Mouse (Mus musculus): ENCODE measurements at regions not wholly inside any gene's neighbourhood (a gene's known extent, or its start where the extent isn't known, plus 50 kb on each side); places are given as distances from the start of the nearest gene placed in this dataset.

DNA sequence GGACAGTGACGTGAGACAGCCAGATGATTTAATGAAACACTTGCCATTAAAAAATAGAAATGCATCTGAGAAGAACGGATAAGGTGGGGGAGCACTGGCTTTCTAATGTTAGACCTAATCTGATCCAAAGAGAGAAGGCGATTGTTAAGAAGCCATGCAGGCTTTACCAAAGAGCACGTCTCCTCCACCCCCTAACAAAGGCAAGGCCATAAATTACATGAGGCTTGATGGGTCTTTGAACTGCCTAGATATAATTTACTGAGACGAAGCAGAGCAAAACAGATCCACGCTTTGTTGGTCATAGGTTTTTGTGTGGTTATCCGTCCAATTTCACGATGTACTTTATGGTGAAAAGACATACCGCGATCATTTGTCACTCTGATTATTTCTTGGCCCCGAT lies 84.4 kb downstream of the Tspan8 start:
- DNase-seq, result no peak

DNA sequence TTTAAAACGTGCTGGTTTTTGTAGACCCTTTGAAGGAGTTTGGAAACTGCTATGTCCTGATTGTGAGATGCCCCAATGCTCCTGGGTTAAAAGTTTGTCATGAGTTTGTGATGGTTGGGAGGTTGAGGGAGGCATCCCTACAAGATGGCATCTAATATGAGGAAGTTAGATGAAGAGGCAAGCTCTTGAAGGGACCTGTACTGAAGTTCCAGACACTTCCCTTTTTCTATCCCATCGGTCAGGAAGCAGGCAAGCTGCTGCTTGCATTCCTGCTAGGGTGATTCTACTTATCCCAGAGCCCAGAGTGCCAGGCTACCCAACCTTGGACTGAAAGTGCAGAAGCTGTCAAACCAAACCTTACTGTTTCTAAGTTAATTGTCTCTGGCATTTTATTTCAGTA lies 86.4 kb downstream of the Tspan8 start:
- DNase-seq, result no peak

DNA sequence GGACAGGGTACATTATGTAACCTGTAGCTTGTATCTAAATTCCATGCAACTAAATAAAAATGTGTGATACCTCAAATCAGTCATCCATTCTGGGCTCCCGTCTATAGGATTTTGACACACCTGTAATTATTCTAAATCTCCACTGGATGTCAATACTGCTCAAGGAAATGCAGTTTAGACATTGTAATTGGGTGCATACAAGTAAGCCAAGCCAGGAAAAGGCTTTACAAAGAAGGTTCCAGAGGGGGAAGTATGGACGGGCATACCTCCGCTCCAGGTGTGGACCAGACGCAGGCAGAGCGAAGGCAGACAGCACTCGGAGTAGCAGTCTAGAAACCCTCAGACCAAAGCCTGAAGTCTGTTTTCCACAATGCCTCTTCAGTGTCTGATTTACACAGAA lies 97.0 kb upstream of the Ptprr start:
- peak in 1 of 2 experiments; percentile 25 for DNase-seq
